Mouse (Mus musculus) brain, embryonic 14.5 days (tissue): ENCODE measurements around the gene Lman2.

Source experiments
- CTCF ChIP-seq: fragments of 200-500 bp; IDR thresholded peaks from 2 replicates; pipeline ENCODE4 v1.5.1; 2012; ENCODE audit warnings: inconsistent platforms, mild to moderate bottlenecking, moderate library complexity, borderline replicate concordance; ENCODE audit not compliant: insufficient read depth, insufficient read length; ENCODE audit errors: extremely low read depth
- POLR2A ChIP-seq: fragments of 200-500 bp; IDR thresholded peaks from 2 replicates; pipeline ENCODE4 v1.6.1; 2012; ENCODE audit warnings: mild to moderate bottlenecking, inconsistent platforms, borderline replicate concordance; ENCODE audit not compliant: poor library complexity, insufficient read depth, insufficient read length, severe bottlenecking; ENCODE audit errors: extremely low read depth

- TF ChIP-seq CTCF (no peak), POLR2A (no peak)
Measured at GRCm38 (mm10) chr13:55332331-55332730, 30.3 kb downstream of the Lman2 start.
